Mouse (Mus musculus): Measurements from ENCODE around the gene Myh10. TPM values are rescaled to one million over a fixed set of nuclear protein-coding genes. Genes with fewer than 3 reads are reported as not detected.

Myh10 gene
- polyA plus RNA-seq, 1 experiment from 2014 or later, result 20.5 TPM

DNA sequence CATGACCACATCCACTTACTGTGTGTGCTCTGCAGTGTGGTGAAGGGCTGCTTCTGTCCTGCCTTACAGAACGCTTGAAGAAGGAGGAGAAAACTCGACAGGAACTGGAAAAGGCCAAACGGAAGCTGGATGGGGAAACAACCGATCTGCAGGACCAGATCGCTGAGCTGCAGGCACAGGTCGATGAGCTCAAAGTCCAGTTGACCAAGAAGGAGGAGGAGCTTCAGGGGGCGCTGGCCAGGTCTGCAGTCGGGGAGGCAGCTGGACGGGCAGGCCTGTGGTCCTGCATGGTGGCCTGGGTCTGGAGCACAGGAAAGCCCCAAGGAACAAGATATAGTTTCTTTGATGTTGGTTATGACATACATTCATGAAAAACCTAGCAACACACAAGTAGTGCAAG, 100.4 kb downstream of the Myh10 start:
- H3K27ac ChIP-seq (replicated peaks), result no peak overlapping the region
- H3K4me3 ChIP-seq (ENCODE audit: low read depth, low read length), result no peak overlapping the region
- peaks cover 29% of the 10 kb centered on the region for H3K36me3 ChIP-seq (ENCODE audit: control insufficient read depth, insufficient read depth, low read length)
- no peak for TF ChIP-seq EP300 (optimal IDR thresholded peaks at IDR 0.05)
- no peak for TF ChIP-seq CTCF (IDR thresholded peaks at IDR 0.05; ENCODE audit: low read depth)
- no peak overlapping the region for H3K4me2 ChIP-seq (replicated peaks; ENCODE audit: low read depth)
- ATAC-seq (ENCODE audit: low FRiP score, low TSS enrichment) (peak; percentile 80), DNase-seq (ENCODE audit: low spot score) (peak; percentile 73)
- no peaks in the 10 kb centered on the region for H3K4me1 ChIP-seq (replicated peaks; ENCODE audit: control insufficient read depth, insufficient read depth)
- no peaks in the 10 kb centered on the region for H3K9me3 ChIP-seq (ENCODE audit: control insufficient read depth, low read length)
- 68% methylated on average over 9 of the region's 9 CpGs for WGBS
- H3K27me3 ChIP-seq (ENCODE audit: control insufficient read depth, insufficient read depth, low read length), result no peaks in the 10 kb centered on the region
- H3K9ac ChIP-seq (ENCODE audit: low read length), result no peak overlapping the region

DNA sequence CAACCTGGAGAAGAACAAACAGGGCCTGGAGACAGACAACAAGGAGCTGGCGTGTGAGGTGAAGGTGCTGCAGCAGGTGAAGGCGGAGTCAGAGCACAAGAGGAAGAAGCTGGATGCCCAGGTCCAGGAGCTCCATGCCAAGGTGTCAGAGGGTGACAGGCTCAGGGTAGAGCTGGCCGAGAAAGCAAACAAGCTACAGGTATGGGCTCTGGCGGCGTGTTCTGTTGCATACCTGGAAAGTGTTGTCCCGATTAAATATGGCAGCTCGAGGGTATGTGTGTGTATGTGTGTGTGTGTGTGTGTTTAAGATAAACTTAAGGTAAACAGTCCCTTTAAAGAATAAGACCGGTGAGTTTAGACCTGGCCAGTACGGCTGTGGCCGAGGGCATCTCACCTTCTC, 106.9 kb downstream of the Myh10 start:
- TF ChIP-seq CTCF (IDR thresholded peaks at IDR 0.05; ENCODE audit: low read depth) (no peak), EP300 (optimal IDR thresholded peaks at IDR 0.05) (no peak)
- H3K4me3 ChIP-seq (ENCODE audit: low read depth, low read length), result no peak overlapping the region
- peak; percentile 63; the same call in 1 of the 2 replicates for ATAC-seq (ENCODE audit: low FRiP score, low TSS enrichment)
- DNase-seq (ENCODE audit: low spot score), result peak; percentile 56
- no peak overlapping the region for H3K4me2 ChIP-seq (replicated peaks; ENCODE audit: low read depth)
- no peaks in the 10 kb centered on the region for H3K9me3 ChIP-seq (ENCODE audit: control insufficient read depth, low read length)
- no peak overlapping the region for H3K9ac ChIP-seq (ENCODE audit: low read length)
- 69% methylated on average over 10 of the region's 10 CpGs for WGBS
- H3K27me3 ChIP-seq (ENCODE audit: control insufficient read depth, insufficient read depth, low read length), result no peaks in the 10 kb centered on the region
- H3K36me3 ChIP-seq (ENCODE audit: control insufficient read depth, insufficient read depth, low read length), result peaks cover 28% of the 10 kb centered on the region
- H3K27ac ChIP-seq (replicated peaks), result no peak overlapping the region
- no peaks in the 10 kb centered on the region for H3K4me1 ChIP-seq (replicated peaks; ENCODE audit: control insufficient read depth, insufficient read depth)

DNA sequence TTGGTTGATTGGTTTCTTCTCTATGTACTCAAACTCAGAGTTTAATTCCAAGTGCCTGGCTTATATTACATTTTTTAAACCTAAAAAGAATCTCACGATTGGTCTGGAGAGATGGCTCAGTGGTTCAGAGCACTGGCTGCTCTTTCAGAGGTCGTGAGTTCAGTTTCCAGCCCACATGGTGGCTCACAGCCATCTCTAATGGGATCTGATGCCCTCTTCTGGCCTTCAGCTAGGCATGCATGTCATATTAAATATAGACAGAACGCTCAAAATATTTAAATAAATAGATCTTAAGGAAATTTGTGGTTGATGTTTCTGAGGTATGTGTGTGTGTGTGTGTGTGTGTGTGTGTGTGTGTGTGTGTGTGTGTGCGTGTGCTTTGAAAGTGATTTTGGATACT, 113.8 kb downstream of the Myh10 start:
- H3K27me3 ChIP-seq (ENCODE audit: control insufficient read depth, insufficient read depth, low read length), result no peaks in the 10 kb centered on the region
- H3K4me3 ChIP-seq (ENCODE audit: low read depth, low read length), result no peak overlapping the region
- H3K4me2 ChIP-seq (replicated peaks; ENCODE audit: low read depth), result no peak overlapping the region
- no peak for TF ChIP-seq EP300 (optimal IDR thresholded peaks at IDR 0.05)
- TF ChIP-seq CTCF (IDR thresholded peaks at IDR 0.05; ENCODE audit: low read depth), result peak; percentile 68
- no peaks in the 10 kb centered on the region for H3K4me1 ChIP-seq (replicated peaks; ENCODE audit: control insufficient read depth, insufficient read depth)
- DNase-seq (ENCODE audit: low spot score), result no peak
- H3K36me3 ChIP-seq (ENCODE audit: control insufficient read depth, insufficient read depth, low read length), result peaks cover 41% of the 10 kb centered on the region
- ATAC-seq (ENCODE audit: low FRiP score, low TSS enrichment), result no peak
- H3K27ac ChIP-seq (replicated peaks), result no peak overlapping the region
- no peak overlapping the region for H3K9ac ChIP-seq (ENCODE audit: low read length)
- no peaks in the 10 kb centered on the region for H3K9me3 ChIP-seq (ENCODE audit: control insufficient read depth, low read length)
- WGBS, result 51% methylated on average over 4 of the region's 4 CpGs

- Histone ChIP-seq H3K4me1 (replicated peaks; ENCODE audit: control insufficient read depth, insufficient read depth) (no peaks in the 10 kb centered on the region), H3K27me3 (ENCODE audit: control insufficient read depth, insufficient read depth, low read length) (no peaks in the 10 kb centered on the region), H3K27ac (replicated peaks) (no peak overlapping the region), H3K4me2 (replicated peaks; ENCODE audit: low read depth) (no peak overlapping the region), H3K4me3 (ENCODE audit: low read depth, low read length) (no peak overlapping the region), H3K9ac (ENCODE audit: low read length) (no peak overlapping the region), H3K9me3 (ENCODE audit: control insufficient read depth, low read length) (no peaks in the 10 kb centered on the region), H3K36me3 (ENCODE audit: control insufficient read depth, insufficient read depth, low read length) (peaks cover 43% of the 10 kb centered on the region)
- TF ChIP-seq CTCF (IDR thresholded peaks at IDR 0.05; ENCODE audit: low read depth) (peak; percentile 95), EP300 (optimal IDR thresholded peaks at IDR 0.05) (no peak)
- ATAC-seq (ENCODE audit: low FRiP score, low TSS enrichment) (peak; percentile 25; the same call in 1 of the 2 replicates), DNase-seq (ENCODE audit: low spot score) (peak; percentile 75)
- 34% methylated on average over 6 of the region's 6 CpGs for WGBS
These were observed 116.4 kb downstream of the Myh10 start for GRCm38 (mm10) chr11:68807787-68808186.

DNA sequence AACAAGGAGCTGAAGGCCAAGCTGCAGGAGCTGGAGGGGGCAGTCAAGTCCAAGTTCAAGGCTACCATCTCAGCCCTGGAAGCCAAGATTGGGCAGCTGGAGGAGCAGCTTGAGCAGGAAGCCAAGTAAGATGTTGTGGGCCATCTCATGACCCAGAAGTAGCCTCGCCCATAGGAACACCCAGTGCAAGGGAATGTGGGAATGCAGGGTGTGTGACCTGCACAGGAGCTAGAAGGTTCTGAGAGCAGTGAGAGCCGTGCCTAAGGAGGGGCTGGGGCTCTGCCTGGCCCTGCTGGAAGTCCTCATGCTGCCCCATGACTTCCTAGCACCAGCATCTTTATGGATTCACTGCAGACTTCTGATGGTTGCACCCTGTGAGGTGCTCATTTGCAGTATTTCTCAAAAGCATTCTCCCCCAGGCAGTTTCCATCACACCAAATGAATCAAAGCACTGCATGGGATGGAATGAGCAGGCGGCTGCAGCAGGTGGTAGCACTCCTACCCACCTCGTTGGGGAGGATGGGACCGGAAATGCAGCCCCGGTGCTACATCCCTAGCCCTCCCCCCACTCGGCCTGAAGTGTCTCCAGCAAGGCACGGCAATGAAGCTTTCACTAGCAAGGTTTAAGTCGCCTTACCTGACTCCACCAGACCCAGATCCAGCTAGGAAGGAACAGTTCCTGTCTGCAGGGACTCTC, 120.7 kb downstream of the Myh10 start:
- H3K36me3 ChIP-seq (ENCODE audit: control insufficient read depth, insufficient read depth, low read length), result peaks cover 48% of the 10 kb centered on the region

DNA sequence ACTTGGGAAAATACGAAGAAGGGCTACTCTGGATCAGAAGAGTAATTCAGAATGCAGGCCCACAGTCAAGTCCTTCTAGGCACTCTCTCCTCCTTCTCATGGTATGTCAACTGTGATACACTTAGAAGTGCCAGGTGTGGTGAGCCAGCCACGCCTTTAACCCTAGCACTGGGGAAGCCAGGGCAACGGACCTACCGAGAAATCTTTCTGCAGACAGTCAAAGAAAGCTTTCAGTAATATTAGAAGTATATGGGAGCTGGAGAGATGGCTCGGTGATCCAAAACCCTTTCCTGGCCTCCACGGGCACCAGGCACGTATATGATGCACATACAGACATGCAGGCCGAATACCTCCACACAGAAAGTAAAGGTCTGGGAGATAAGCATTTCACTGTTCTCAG, 127.1 kb downstream of the Myh10 start:
- Histone ChIP-seq H3K27me3 (ENCODE audit: control insufficient read depth, insufficient read depth, low read length) (no peaks in the 10 kb centered on the region), H3K9me3 (ENCODE audit: control insufficient read depth, low read length) (no peaks in the 10 kb centered on the region), H3K4me3 (ENCODE audit: low read depth, low read length) (no peak overlapping the region), H3K9ac (ENCODE audit: low read length) (no peak overlapping the region), H3K4me1 (replicated peaks; ENCODE audit: control insufficient read depth, insufficient read depth) (no peaks in the 10 kb centered on the region), H3K27ac (replicated peaks) (no peak overlapping the region), H3K4me2 (replicated peaks; ENCODE audit: low read depth) (no peak overlapping the region), H3K36me3 (ENCODE audit: control insufficient read depth, insufficient read depth, low read length) (peaks cover 34% of the 10 kb centered on the region)
- TF ChIP-seq CTCF (IDR thresholded peaks at IDR 0.05; ENCODE audit: low read depth), result no peak
- TF ChIP-seq EP300 (optimal IDR thresholded peaks at IDR 0.05), result no peak
- WGBS, result 73% methylated on average over 8 of the region's 8 CpGs
- no peak for ATAC-seq (ENCODE audit: low FRiP score, low TSS enrichment)
- DNase-seq (ENCODE audit: low spot score), result no peak

More for the DNA sequence above, 120.7 kb downstream of the Myh10 start:
- ATAC-seq (ENCODE audit: low FRiP score, low TSS enrichment), result no peak
- no peaks in the 10 kb centered on the region for H3K4me1 ChIP-seq (replicated peaks; ENCODE audit: control insufficient read depth, insufficient read depth)
- H3K9ac ChIP-seq (ENCODE audit: low read length), result no peak overlapping the region
- no peak for DNase-seq (ENCODE audit: low spot score)
- WGBS, result 77% methylated on average over 9 of the region's 9 CpGs
- H3K4me2 ChIP-seq (replicated peaks; ENCODE audit: low read depth), result no peak overlapping the region
- H3K27ac ChIP-seq (replicated peaks), result no peak overlapping the region
- H3K27me3 ChIP-seq (ENCODE audit: control insufficient read depth, insufficient read depth, low read length), result no peaks in the 10 kb centered on the region
- TF ChIP-seq CTCF (IDR thresholded peaks at IDR 0.05; ENCODE audit: low read depth), result no peak
- TF ChIP-seq EP300 (optimal IDR thresholded peaks at IDR 0.05), result no peak
- H3K4me3 ChIP-seq (ENCODE audit: low read depth, low read length), result no peak overlapping the region
- H3K9me3 ChIP-seq (ENCODE audit: control insufficient read depth, low read length), result no peaks in the 10 kb centered on the region

Data from stomach, postnatal 0 days (tissue).